ENCODE assay signal across 14 mouse cellular contexts in genomic region chr11:33193695-33194094, GRCm38 (mm10). TPM values are rescaled to one million over a fixed set of nuclear protein-coding genes. Genes with fewer than 3 reads are reported as not detected.
DNase-seq lines count a peak whose midpoint lies in the region; ATAC-seq and TF ChIP-seq lines count a peak whose summit lies in the region.
"Had no signal": no experiment of that assay in that cellular context is flagged by ENCODE, and none has a peak within 500 bp of the region (broad histone marks: within the 10 kb centered on the region; RNA-seq: fewer than 3 reads in every experiment).

No protein-coding gene starts in this region.

- ATAC-seq in kidney, embryonic 16.5 days (ENCODE audit: low FRiP score, low TSS enrichment): peak; percentile 60
- 0 out of 2 replicates have a peak, but pooled peaks have one; percentile 13 for ATAC-seq in hindbrain, postnatal 0 days
- peak; percentile 38; the same call in 1 of the 2 replicates for ATAC-seq in neural tube, embryonic 13.5 days (ENCODE audit: low read depth)
- ATAC-seq in erythroid progenitor cell, adult 5-6 weeks (replicated peaks; ENCODE audit: low FRiP score, poor library complexity, severe bottlenecking): no peak

- 1% methylated on average over 12 of the region's 12 CpGs for WGBS in kidney, embryonic 16.5 days
- under 1% methylated on average over 12 of the region's 12 CpGs for WGBS in embryonic facial prominence, embryonic 10.5 days
- 3% methylated on average over 12 of the region's 12 CpGs for WGBS in hindbrain, postnatal 0 days
- WGBS in neural tube, embryonic 13.5 days: 2% methylated on average over 12 of the region's 12 CpGs

- no peak for TF ChIP-seq CTCF in hindbrain, postnatal 0 days (IDR thresholded peaks at IDR 0.05; ENCODE audit: low read depth)

- H3K4me3 ChIP-seq in kidney, embryonic 16.5 days (ENCODE audit: low read length): no peak overlapping the region
- H3K4me3 ChIP-seq in embryonic facial prominence, embryonic 10.5 days: peak overlapping the region; percentile 37; the same call in 1 of the 2 replicates
- H3K4me3 ChIP-seq in hindbrain, postnatal 0 days (ENCODE audit: low read length): no peak overlapping the region
- H3K4me3 ChIP-seq in neural tube, embryonic 13.5 days: no peak overlapping the region
- H3K4me3 ChIP-seq: liver, embryonic 15.5 days had no signal

- no peak for DNase-seq in kidney, adult 18-20 months
- peak; percentile 54 for DNase-seq in embryonic facial prominence, embryonic 10.5 days (ENCODE audit: low spot score)
- DNase-seq in hindbrain, postnatal 0 days (ENCODE audit: low spot score): no peak
- no peak for DNase-seq in right cerebral cortex, postnatal 10 days (ENCODE audit: low spot score in 2 of 2)
- DNase-seq: adrenal gland, postnatal 14 days; cerebellum, postnatal 14 days; layer of hippocampus, adult 9-11 months had no signal

- no peaks in the 10 kb centered on the region for H3K36me3 ChIP-seq in kidney, embryonic 16.5 days (ENCODE audit: insufficient read depth, low read length)
- no peaks in the 10 kb centered on the region for H3K36me3 ChIP-seq in embryonic facial prominence, embryonic 10.5 days (replicated peaks)
- H3K36me3 ChIP-seq in hindbrain, postnatal 0 days (ENCODE audit: insufficient read depth, low read length): no peaks in the 10 kb centered on the region
- H3K36me3 ChIP-seq in neural tube, embryonic 13.5 days: no peaks in the 10 kb centered on the region; the same call in 1 of the 2 replicates
- H3K36me3 ChIP-seq: G1E; liver, embryonic 15.5 days had no signal

- H3K27me3 ChIP-seq in kidney, embryonic 16.5 days (ENCODE audit: insufficient read depth, low read length): peaks cover 76% of the 10 kb centered on the region
- H3K27me3 ChIP-seq in embryonic facial prominence, embryonic 10.5 days (replicated peaks; ENCODE audit: low read depth, poor library complexity, severe bottlenecking): peaks cover 94% of the 10 kb centered on the region
- H3K27me3 ChIP-seq in hindbrain, postnatal 0 days (ENCODE audit: insufficient read depth, low read length): peaks cover 49% of the 10 kb centered on the region
- peaks cover 80% of the 10 kb centered on the region for H3K27me3 ChIP-seq in neural tube, embryonic 13.5 days

- H3K4me2 ChIP-seq in kidney, embryonic 16.5 days (replicated peaks; ENCODE audit: low read depth, low read length): peak overlapping the region; percentile 23; the same call in 1 of the 2 replicates
- H3K4me2 ChIP-seq in hindbrain, postnatal 0 days (ENCODE audit: low read depth, low read length): no peak overlapping the region
- H3K4me2 ChIP-seq in neural tube, embryonic 13.5 days: 0 out of 2 replicates have a peak overlapping the region, but pooled peaks have one; percentile 24
- H3K4me2 ChIP-seq: liver, embryonic 15.5 days had no signal

- no peak overlapping the region for H3K27ac ChIP-seq in kidney, embryonic 16.5 days (ENCODE audit: low read length)
- no peak overlapping the region for H3K27ac ChIP-seq in embryonic facial prominence, embryonic 10.5 days (replicated peaks)
- H3K27ac ChIP-seq in hindbrain, postnatal 0 days: no peak overlapping the region
- peak overlapping the region; percentile 53 for H3K27ac ChIP-seq in neural tube, embryonic 13.5 days (replicated peaks)
- H3K27ac ChIP-seq: liver, embryonic 15.5 days had no signal

- H3K9ac ChIP-seq in kidney, embryonic 16.5 days (replicated peaks; ENCODE audit: low read length): no peak overlapping the region
- H3K9ac ChIP-seq in hindbrain, postnatal 0 days (replicated peaks; ENCODE audit: low read length): no peak overlapping the region
- 0 out of 2 replicates have a peak overlapping the region, but pooled peaks have one; percentile 38 for H3K9ac ChIP-seq in neural tube, embryonic 13.5 days
- H3K9ac ChIP-seq: liver, embryonic 15.5 days had no signal

- peaks cover 2% of the 10 kb centered on the region; the same call in 1 of the 2 replicates for H3K4me1 ChIP-seq in kidney, embryonic 16.5 days (ENCODE audit: insufficient read depth, low read length)
- H3K4me1 ChIP-seq in embryonic facial prominence, embryonic 10.5 days: peaks cover 21% of the 10 kb centered on the region
- no peaks in the 10 kb centered on the region for H3K4me1 ChIP-seq in hindbrain, postnatal 0 days (ENCODE audit: insufficient read depth, low read length)
- peaks cover 41% of the 10 kb centered on the region for H3K4me1 ChIP-seq in neural tube, embryonic 13.5 days (replicated peaks)
- H3K4me1 ChIP-seq: liver, embryonic 15.5 days had no signal

- peaks cover 21% of the 10 kb centered on the region for H3K9me3 ChIP-seq in kidney, embryonic 16.5 days (ENCODE audit: low read length)
- peaks cover 7% of the 10 kb centered on the region for H3K9me3 ChIP-seq in embryonic facial prominence, embryonic 10.5 days
- H3K9me3 ChIP-seq in hindbrain, postnatal 0 days (ENCODE audit: low read length): peaks cover 8% of the 10 kb centered on the region; the same call in 1 of the 2 replicates
- H3K9me3 ChIP-seq in neural tube, embryonic 13.5 days: 0 out of 2 replicates have a peak, but pooled peaks cover 3% of the 10 kb centered on the region
- H3K9me3 ChIP-seq: liver, embryonic 15.5 days had no signal

RNA-seq across cellular contexts. Expression of gene Tlx3, which starts 9.7 kb away (rescaled TPM):
- 0.14 TPM in 1 of 2 replicates, not detected in the other for polyA plus RNA-seq in kidney, embryonic 16.5 days (2015; fragmentation: Nextera tagmentation; extraction: Ambion mirVana)
- polyA plus RNA-seq in embryonic facial prominence, embryonic 10.5 days (2016; fragmentation: Nextera tagmentation; extraction: Ambion mirVana): 5.0 TPM in 2 replicates
- total RNA-seq in hindbrain, postnatal 0 days (2014; rRNA removed): 39.4 and 39.6 TPM in 2 replicates
- 11.3 and 14.5 TPM in 2 replicates for polyA plus RNA-seq in hindbrain, postnatal 0 days (2015; fragmentation: Nextera tagmentation; extraction: Ambion mirVana)
- polyA plus RNA-seq in neural tube, embryonic 13.5 days (2015; fragmentation: Nextera tagmentation; extraction: Ambion mirVana): 53.2 and 55.7 TPM in 2 replicates
- not detected in 2 replicates for total RNA-seq in erythroid progenitor cell, adult 5-6 weeks (2015; ENCODE audit: low replicate concordance)
- not detected in 2 replicates for total RNA-seq in erythroid progenitor cell, adult 5-6 weeks (2017; ENCODE audit: low replicate concordance)
- total RNA-seq: adrenal gland, postnatal 14 days; G1E; heart, postnatal 25 days had no signal
- polyA plus RNA-seq: liver, embryonic 15.5 days; thymus, postnatal 0 days had no signal

RNA-seq across cellular contexts. Expression of gene Npm1, which starts 30.7 kb away (rescaled TPM):
- 999 and 1,010 TPM in 2 replicates for polyA plus RNA-seq in kidney, embryonic 16.5 days (2015; fragmentation: Nextera tagmentation; extraction: Ambion mirVana)
- polyA plus RNA-seq in embryonic facial prominence, embryonic 10.5 days (2016; fragmentation: Nextera tagmentation; extraction: Ambion mirVana): 1,564 and 1,604 TPM in 2 replicates
- total RNA-seq in hindbrain, postnatal 0 days (2014; rRNA removed): 143 and 182 TPM in 2 replicates
- polyA plus RNA-seq in hindbrain, postnatal 0 days (2015; fragmentation: Nextera tagmentation; extraction: Ambion mirVana): 395 and 396 TPM in 2 replicates
- polyA plus RNA-seq in neural tube, embryonic 13.5 days (2015; fragmentation: Nextera tagmentation; extraction: Ambion mirVana): 495 and 526 TPM in 2 replicates
- 400 and 410 TPM in 2 replicates for total RNA-seq in erythroid progenitor cell, adult 5-6 weeks (2015; ENCODE audit: low replicate concordance)
- 381 and 412 TPM in 2 replicates for total RNA-seq in erythroid progenitor cell, adult 5-6 weeks (2017; ENCODE audit: low replicate concordance)

RNA-seq across cellular contexts. Expression of gene Fgf18, which starts 46.5 kb away (rescaled TPM):
- polyA plus RNA-seq in kidney, embryonic 16.5 days (2015; fragmentation: Nextera tagmentation; extraction: Ambion mirVana): 1.7 and 2.1 TPM in 2 replicates
- 2.8 and 3.4 TPM in 2 replicates for polyA plus RNA-seq in embryonic facial prominence, embryonic 10.5 days (2016; fragmentation: Nextera tagmentation; extraction: Ambion mirVana)
- total RNA-seq in hindbrain, postnatal 0 days (2014; rRNA removed): 6.3 and 10.1 TPM in 2 replicates
- polyA plus RNA-seq in hindbrain, postnatal 0 days (2015; fragmentation: Nextera tagmentation; extraction: Ambion mirVana): 10.0 and 10.3 TPM in 2 replicates
- polyA plus RNA-seq in neural tube, embryonic 13.5 days (2015; fragmentation: Nextera tagmentation; extraction: Ambion mirVana): 10.1 and 10.8 TPM in 2 replicates
- total RNA-seq in erythroid progenitor cell, adult 5-6 weeks (2015; ENCODE audit: low replicate concordance): not detected in 2 replicates
- total RNA-seq in erythroid progenitor cell, adult 5-6 weeks (2017; ENCODE audit: low replicate concordance): 0.51 TPM in 1 of 2 replicates, not detected in the other
- total RNA-seq: G1E had no signal
- polyA plus RNA-seq: G1E had no signal
